Mouse (Mus musculus): Measurements from ENCODE around the gene Apaf1.

GRCm38 (mm10) chr10:90947043-90947442 lies 135.5 kb downstream of the Apaf1 start:
- TF ChIP-seq CTCF (conservative IDR thresholded peaks at IDR 0.05 in 1 of 2, IDR thresholded peaks at IDR 0.05 in 1 of 2; ENCODE audit: low read depth in 2 of 2, low read length in 2 of 2) (no peak), POLR2A (IDR thresholded peaks at IDR 0.05; ENCODE audit: low read depth, low read length) (no peak), KAT2A (IDR thresholded peaks at IDR 0.05; ENCODE audit: insufficient replicate concordance, low read length) (no peak), MYC (IDR thresholded peaks at IDR 0.05; ENCODE audit: low read depth, low read length) (no peak), USF1 (IDR thresholded peaks at IDR 0.05; ENCODE audit: low read depth, low read length) (no peak), POLR2AphosphoS2 (IDR thresholded peaks at IDR 0.05; ENCODE audit: low read depth, low read length) (no peak), MEF2A (IDR thresholded peaks at IDR 0.05; ENCODE audit: borderline replicate concordance, low read depth, low read length) (no peak), E2F4 (IDR thresholded peaks at IDR 0.05; ENCODE audit: insufficient replicate concordance, low read depth, low read length) (no peak), RCOR1 (conservative IDR thresholded peaks at IDR 0.05; ENCODE audit: low read depth, low read length) (no peak), TBP (conservative IDR thresholded peaks at IDR 0.05; ENCODE audit: low read depth, low read length) (no peak), USF2 (conservative IDR thresholded peaks at IDR 0.05; ENCODE audit: low read depth, low read length) (no peak), PAX5 (IDR thresholded peaks at IDR 0.05; ENCODE audit: low read length) (no peak)
